Mouse (Mus musculus): ENCODE data around the gene 1700015F17Rik.
A peak's percentile ranks its signal among the peaks of the same experiment; 100 is the strongest.

GRCm38 (mm10) chr5:5392786-5393185 lies 86.2 kb downstream of the 1700015F17Rik start:
- TF ChIP-seq CTCF (IDR thresholded peaks at IDR 0.05; ENCODE audit: control insufficient read depth, insufficient read depth, insufficient read length) (no peak), MYOD1 (IDR thresholded peaks at IDR 0.05; ENCODE audit: control insufficient read depth, insufficient read length, low read depth) (no peak), FOSL1 (IDR thresholded peaks at IDR 0.05; ENCODE audit: insufficient read depth, low read length, poor library complexity, severe bottlenecking) (no peak), CEBPB (IDR thresholded peaks at IDR 0.05; ENCODE audit: low read depth) (no peak), USF1 (IDR thresholded peaks at IDR 0.05; ENCODE audit: low read depth) (peak; percentile 49), MYOG (IDR thresholded peaks at IDR 0.05; ENCODE audit: control insufficient read depth, extremely low read depth, insufficient read length) (no peak), MAX (IDR thresholded peaks at IDR 0.05) (no peak)
